Mouse (Mus musculus): ENCODE results near the gene Spon1. TPM values are rescaled to one million over a fixed set of nuclear protein-coding genes. Genes with fewer than 3 reads are reported as not detected.

The Spon1 gene
- polyA plus RNA-seq (2014; fragmentation: Nextera tagmentation; extraction: Ambion mirVana) = 66.4 and 79.1 TPM in 2 replicates

GRCm38 (mm10) chr7:113765667-113766497, at the start of gene Spon1:
Gene Spon1, plus strand, starts transcription at chr7:113765998.
- under 1% methylated on average over 56 of the region's 56 CpGs for WGBS
- H3K9me3 ChIP-seq (ENCODE audit: control insufficient read depth, low read length) = peaks cover 3% of the 10 kb centered on the region; the same call in 1 of the 2 replicates
- no peaks in the 10 kb centered on the region for H3K36me3 ChIP-seq (ENCODE audit: control insufficient read depth, insufficient read depth, low read length)
- peaks cover 25% of the 10 kb centered on the region for H3K27me3 ChIP-seq (ENCODE audit: control insufficient read depth, insufficient read depth, low read length)
- H3K4me2 ChIP-seq (ENCODE audit: low read depth) = peak within 1 kb of the TSS; percentile 82
- peak within 1 kb of the TSS; percentile 70 for H3K9ac ChIP-seq (ENCODE audit: low read length)
- ATAC-seq (ENCODE audit: insufficient read depth, low FRiP score, low TSS enrichment) = peak; percentile 88
- DNase-seq (ENCODE audit: low spot score) = peak; percentile 80
- peaks cover 14% of the 10 kb centered on the region; the same call in 1 of the 2 replicates for H3K4me1 ChIP-seq (ENCODE audit: control insufficient read depth, insufficient read depth, low read length)
- peak within 1 kb of the TSS; percentile 54 for H3K4me3 ChIP-seq (ENCODE audit: low read depth, low read length)
- H3K27ac ChIP-seq (ENCODE audit: low read depth, low read length) = peak within 1 kb of the TSS; percentile 54; the same call in 1 of the 2 replicates

- Histone ChIP-seq H3K36me3 (ENCODE audit: control insufficient read depth, insufficient read depth, low read length) (no peaks in the 10 kb centered on the region), H3K9ac (ENCODE audit: low read length) (no peak overlapping the region), H3K27me3 (ENCODE audit: control insufficient read depth, insufficient read depth, low read length) (no peaks in the 10 kb centered on the region), H3K4me1 (ENCODE audit: control insufficient read depth, insufficient read depth, low read length) (no peaks in the 10 kb centered on the region), H3K27ac (ENCODE audit: low read depth, low read length) (no peak overlapping the region), H3K4me2 (ENCODE audit: low read depth) (no peak overlapping the region), H3K9me3 (ENCODE audit: control insufficient read depth, low read length) (no peaks in the 10 kb centered on the region), H3K4me3 (ENCODE audit: low read depth, low read length) (no peak overlapping the region)
- no peak for ATAC-seq (ENCODE audit: insufficient read depth, low FRiP score, low TSS enrichment)
- no peak for DNase-seq (ENCODE audit: low spot score)
- WGBS = 79% methylated on average over 2 of the region's 2 CpGs
Observed at GRCm38 (mm10) chr7:113721994-113722393, 43.8 kb upstream of the Spon1 start.

GRCm38 (mm10) chr7:113723905-113724304, 41.9 kb upstream of the Spon1 start:
- no peaks in the 10 kb centered on the region for H3K36me3 ChIP-seq (ENCODE audit: control insufficient read depth, insufficient read depth, low read length)
- H3K4me2 ChIP-seq (ENCODE audit: low read depth) = no peak overlapping the region
- no peaks in the 10 kb centered on the region for H3K9me3 ChIP-seq (ENCODE audit: control insufficient read depth, low read length)
- ATAC-seq (ENCODE audit: insufficient read depth, low FRiP score, low TSS enrichment) = no peak
- 72% methylated on average over 3 of the region's 3 CpGs for WGBS
- no peak for DNase-seq (ENCODE audit: low spot score)
- no peak overlapping the region for H3K27ac ChIP-seq (ENCODE audit: low read depth, low read length)
- no peaks in the 10 kb centered on the region for H3K27me3 ChIP-seq (ENCODE audit: control insufficient read depth, insufficient read depth, low read length)
- no peak overlapping the region for H3K9ac ChIP-seq (ENCODE audit: low read length)
- H3K4me1 ChIP-seq (ENCODE audit: control insufficient read depth, insufficient read depth, low read length) = peaks cover 4% of the 10 kb centered on the region; the same call in 1 of the 2 replicates
- no peak overlapping the region for H3K4me3 ChIP-seq (ENCODE audit: low read depth, low read length)

GRCm38 (mm10) chr7:113727999-113728713, 37.6 kb upstream of the Spon1 start:
- no peak overlapping the region for H3K27ac ChIP-seq (ENCODE audit: low read depth, low read length)
- H3K4me2 ChIP-seq (ENCODE audit: low read depth) = no peak overlapping the region
- H3K4me1 ChIP-seq (ENCODE audit: control insufficient read depth, insufficient read depth, low read length) = peaks cover 6% of the 10 kb centered on the region; the same call in 1 of the 2 replicates
- no peak overlapping the region for H3K9ac ChIP-seq (ENCODE audit: low read length)
- no peaks in the 10 kb centered on the region for H3K36me3 ChIP-seq (ENCODE audit: control insufficient read depth, insufficient read depth, low read length)
- H3K27me3 ChIP-seq (ENCODE audit: control insufficient read depth, insufficient read depth, low read length) = no peaks in the 10 kb centered on the region
- H3K4me3 ChIP-seq (ENCODE audit: low read depth, low read length) = no peak overlapping the region
- no peak for DNase-seq (ENCODE audit: low spot score)
- H3K9me3 ChIP-seq (ENCODE audit: control insufficient read depth, low read length) = no peaks in the 10 kb centered on the region
- ATAC-seq (ENCODE audit: insufficient read depth, low FRiP score, low TSS enrichment) = no peak
- 54% methylated on average over 8 of the region's 8 CpGs for WGBS

- no peaks in the 10 kb centered on the region for H3K27me3 ChIP-seq (ENCODE audit: control insufficient read depth, insufficient read depth, low read length)
- DNase-seq (ENCODE audit: low spot score) = no peak
Observed at GRCm38 (mm10) chr7:113728926-113729325, 36.9 kb upstream of the Spon1 start.

GRCm38 (mm10) chr7:113730406-113731247, 35.2 kb upstream of the Spon1 start:
- no peaks in the 10 kb centered on the region for H3K9me3 ChIP-seq (ENCODE audit: control insufficient read depth, low read length)
- peaks cover 6% of the 10 kb centered on the region; the same call in 1 of the 2 replicates for H3K4me1 ChIP-seq (ENCODE audit: control insufficient read depth, insufficient read depth, low read length)
- 88% methylated on average over 8 of the region's 8 CpGs for WGBS
- ATAC-seq (ENCODE audit: insufficient read depth, low FRiP score, low TSS enrichment) (no peak), DNase-seq (ENCODE audit: low spot score) (no peak)
- H3K4me2 ChIP-seq (ENCODE audit: low read depth) = no peak overlapping the region
- no peaks in the 10 kb centered on the region for H3K27me3 ChIP-seq (ENCODE audit: control insufficient read depth, insufficient read depth, low read length)
- H3K4me3 ChIP-seq (ENCODE audit: low read depth, low read length) = no peak overlapping the region
- H3K27ac ChIP-seq (ENCODE audit: low read depth, low read length) = no peak overlapping the region
- no peak overlapping the region for H3K9ac ChIP-seq (ENCODE audit: low read length)
- no peaks in the 10 kb centered on the region for H3K36me3 ChIP-seq (ENCODE audit: control insufficient read depth, insufficient read depth, low read length)

More at GRCm38 (mm10) chr7:113728926-113729325, 36.9 kb upstream of the Spon1 start:
- H3K9me3 ChIP-seq (ENCODE audit: control insufficient read depth, low read length) = no peaks in the 10 kb centered on the region
- no peaks in the 10 kb centered on the region for H3K36me3 ChIP-seq (ENCODE audit: control insufficient read depth, insufficient read depth, low read length)
- no peak overlapping the region for H3K27ac ChIP-seq (ENCODE audit: low read depth, low read length)
- WGBS = 12% methylated on average over 2 of the region's 2 CpGs
- no peak for ATAC-seq (ENCODE audit: insufficient read depth, low FRiP score, low TSS enrichment)
- no peak overlapping the region for H3K4me3 ChIP-seq (ENCODE audit: low read depth, low read length)
- peaks cover 6% of the 10 kb centered on the region; the same call in 1 of the 2 replicates for H3K4me1 ChIP-seq (ENCODE audit: control insufficient read depth, insufficient read depth, low read length)
- no peak overlapping the region for H3K4me2 ChIP-seq (ENCODE audit: low read depth)
- no peak overlapping the region for H3K9ac ChIP-seq (ENCODE audit: low read length)

GRCm38 (mm10) chr7:113737790-113738362, 27.9 kb upstream of the Spon1 start:
- Histone ChIP-seq H3K9me3 (ENCODE audit: control insufficient read depth, low read length) (no peaks in the 10 kb centered on the region), H3K4me3 (ENCODE audit: low read depth, low read length) (no peak overlapping the region), H3K27me3 (ENCODE audit: control insufficient read depth, insufficient read depth, low read length) (no peaks in the 10 kb centered on the region), H3K4me2 (ENCODE audit: low read depth) (no peak overlapping the region), H3K36me3 (ENCODE audit: control insufficient read depth, insufficient read depth, low read length) (no peaks in the 10 kb centered on the region), H3K4me1 (ENCODE audit: control insufficient read depth, insufficient read depth, low read length) (0 out of 2 replicates have a peak, but pooled peaks cover 2% of the 10 kb centered on the region), H3K9ac (ENCODE audit: low read length) (no peak overlapping the region), H3K27ac (ENCODE audit: low read depth, low read length) (no peak overlapping the region)
- no peak for DNase-seq (ENCODE audit: low spot score)
- 86% methylated on average over 9 of the region's 9 CpGs for WGBS
- ATAC-seq (ENCODE audit: insufficient read depth, low FRiP score, low TSS enrichment) = no peak

GRCm38 (mm10) chr7:113739181-113739580, 26.6 kb upstream of the Spon1 start:
- Histone ChIP-seq H3K4me3 (ENCODE audit: low read depth, low read length) (no peak overlapping the region), H3K9ac (ENCODE audit: low read length) (no peak overlapping the region), H3K27me3 (ENCODE audit: control insufficient read depth, insufficient read depth, low read length) (no peaks in the 10 kb centered on the region), H3K9me3 (ENCODE audit: control insufficient read depth, low read length) (no peaks in the 10 kb centered on the region), H3K4me1 (ENCODE audit: control insufficient read depth, insufficient read depth, low read length) (peaks cover 3% of the 10 kb centered on the region; the same call in 1 of the 2 replicates), H3K36me3 (ENCODE audit: control insufficient read depth, insufficient read depth, low read length) (no peaks in the 10 kb centered on the region), H3K27ac (ENCODE audit: low read depth, low read length) (no peak overlapping the region), H3K4me2 (ENCODE audit: low read depth) (no peak overlapping the region)
- DNase-seq (ENCODE audit: low spot score) = no peak
- 82% methylated on average over 7 of the region's 7 CpGs for WGBS
- ATAC-seq (ENCODE audit: insufficient read depth, low FRiP score, low TSS enrichment) = no peak

Measured in neural tube, embryonic 11.5 days (tissue).